Comparison of ENCODE assay signal across 13 mouse cellular contexts in genomic region chr1:181000501-181001092, GRCm38 (mm10). TPM values are rescaled to one million over a fixed set of nuclear protein-coding genes. Genes with fewer than 3 reads are reported as not detected.
DNase-seq lines count a peak whose midpoint lies in the region; ATAC-seq and TF ChIP-seq lines count a peak whose summit lies in the region.
"Had no signal": no experiment of that assay in that cellular context is flagged by ENCODE, and none has a peak within 500 bp of the region (broad histone marks: within the 10 kb centered on the region; RNA-seq: fewer than 3 reads in every experiment).

No protein-coding gene starts in this region.

- H3K4me1 ChIP-seq in midbrain, embryonic 11.5 days (ENCODE audit: control insufficient read depth, insufficient read depth, low read length): peaks cover 2% of the 10 kb centered on the region; the same call in 1 of the 2 replicates
- no peaks in the 10 kb centered on the region; the same call in 1 of the 2 replicates for H3K4me1 ChIP-seq in midbrain, embryonic 15.5 days
- peaks cover 22% of the 10 kb centered on the region for H3K4me1 ChIP-seq in kidney, embryonic 15.5 days
- peaks cover 12% of the 10 kb centered on the region for H3K4me1 ChIP-seq in neural tube, embryonic 13.5 days (replicated peaks)
- 0 out of 2 replicates have a peak, but pooled peaks cover 2% of the 10 kb centered on the region for H3K4me1 ChIP-seq in lung, adult 2 months (ENCODE audit: control insufficient read depth, insufficient read depth, low read length)
- H3K4me1 ChIP-seq: forebrain, embryonic 13.5 days had no signal

- ATAC-seq in midbrain, embryonic 11.5 days (ENCODE audit: low FRiP score): no peak
- no peak for ATAC-seq in midbrain, embryonic 15.5 days (replicated peaks)
- ATAC-seq in kidney, embryonic 15.5 days (replicated peaks; ENCODE audit: low FRiP score): peak; percentile 87
- no peak for ATAC-seq in neural tube, embryonic 13.5 days (ENCODE audit: low read depth)
- ATAC-seq: forebrain, embryonic 13.5 days had no signal

- no peak overlapping the region for H3K9ac ChIP-seq in midbrain, embryonic 11.5 days (ENCODE audit: low read length)
- H3K9ac ChIP-seq in midbrain, embryonic 15.5 days: no peak overlapping the region
- no peak overlapping the region for H3K9ac ChIP-seq in kidney, embryonic 15.5 days
- 0 out of 2 replicates have a peak overlapping the region, but pooled peaks have one; percentile 17 for H3K9ac ChIP-seq in neural tube, embryonic 13.5 days
- H3K9ac ChIP-seq: forebrain, embryonic 13.5 days had no signal

- H3K27me3 ChIP-seq in midbrain, embryonic 11.5 days (ENCODE audit: control insufficient read depth, insufficient read depth, low read length): no peaks in the 10 kb centered on the region
- no peaks in the 10 kb centered on the region for H3K27me3 ChIP-seq in midbrain, embryonic 15.5 days (replicated peaks)
- H3K27me3 ChIP-seq in kidney, embryonic 15.5 days: no peaks in the 10 kb centered on the region
- H3K27me3 ChIP-seq in neural tube, embryonic 13.5 days: no peaks in the 10 kb centered on the region
- H3K27me3 ChIP-seq: forebrain, embryonic 13.5 days had no signal

- no peak overlapping the region for H3K27ac ChIP-seq in midbrain, embryonic 11.5 days (ENCODE audit: low read depth, low read length)
- H3K27ac ChIP-seq in midbrain, embryonic 15.5 days: no peak overlapping the region
- peak overlapping the region; percentile 46 for H3K27ac ChIP-seq in kidney, embryonic 15.5 days
- H3K27ac ChIP-seq in neural tube, embryonic 13.5 days (replicated peaks): no peak overlapping the region
- H3K27ac ChIP-seq: forebrain, embryonic 13.5 days had no signal

- H3K4me2 ChIP-seq in midbrain, embryonic 11.5 days: no peak overlapping the region
- no peak overlapping the region for H3K4me2 ChIP-seq in midbrain, embryonic 15.5 days
- no peak overlapping the region for H3K4me2 ChIP-seq in kidney, embryonic 15.5 days
- no peak overlapping the region for H3K4me2 ChIP-seq in neural tube, embryonic 13.5 days
- H3K4me2 ChIP-seq: forebrain, embryonic 13.5 days had no signal

- 67% methylated on average over 10 of the region's 10 CpGs for WGBS in midbrain, embryonic 11.5 days
- WGBS in midbrain, embryonic 15.5 days: 41% methylated on average over 10 of the region's 10 CpGs
- 7% methylated on average over 10 of the region's 10 CpGs for WGBS in kidney, embryonic 15.5 days
- WGBS in neural tube, embryonic 13.5 days: 28% methylated on average over 10 of the region's 10 CpGs
- 43% methylated on average over 10 of the region's 10 CpGs for WGBS in lung, adult 2 months

- no peak for TF ChIP-seq POLR2A in lung, adult 2 months (IDR thresholded peaks at IDR 0.05; ENCODE audit: borderline replicate concordance, extremely low read depth, low read depth, low read length)

- no peaks in the 10 kb centered on the region for H3K9me3 ChIP-seq in midbrain, embryonic 11.5 days (ENCODE audit: control insufficient read depth, low read length)
- H3K9me3 ChIP-seq in midbrain, embryonic 15.5 days: no peaks in the 10 kb centered on the region
- H3K9me3 ChIP-seq in kidney, embryonic 15.5 days (replicated peaks): no peaks in the 10 kb centered on the region
- no peaks in the 10 kb centered on the region for H3K9me3 ChIP-seq in neural tube, embryonic 13.5 days
- H3K9me3 ChIP-seq: forebrain, embryonic 13.5 days; G1E had no signal

- TF ChIP-seq CTCF in lung, adult 2 months (IDR thresholded peaks at IDR 0.05; ENCODE audit: insufficient read depth, low read length): no peak

- DNase-seq in midbrain, embryonic 11.5 days (ENCODE audit: low spot score, missing footprints): peak; percentile 78
- DNase-seq in embryo, embryonic 11 days: peak; percentile 58
- DNase-seq in urinary bladder, postnatal 25 days (ENCODE audit: low spot score): no peak
- no peak for DNase-seq in urinary bladder, postnatal 14 days (ENCODE audit: low spot score)
- DNase-seq in lung, adult 2 months: no peak
- DNase-seq: heart, postnatal 4 days; lung, postnatal 10 days; thymus, adult 2 months had no signal

- H3K36me3 ChIP-seq in midbrain, embryonic 11.5 days (ENCODE audit: control insufficient read depth, insufficient read depth, low read length): no peaks in the 10 kb centered on the region
- H3K36me3 ChIP-seq in midbrain, embryonic 15.5 days (replicated peaks): no peaks in the 10 kb centered on the region
- H3K36me3 ChIP-seq in kidney, embryonic 15.5 days: no peaks in the 10 kb centered on the region
- no peaks in the 10 kb centered on the region for H3K36me3 ChIP-seq in neural tube, embryonic 13.5 days
- H3K36me3 ChIP-seq: G1E had no signal

- no peak overlapping the region for H3K4me3 ChIP-seq in midbrain, embryonic 11.5 days (ENCODE audit: low read depth, low read length)
- no peak overlapping the region for H3K4me3 ChIP-seq in midbrain, embryonic 15.5 days
- H3K4me3 ChIP-seq in kidney, embryonic 15.5 days (replicated peaks): no peak overlapping the region
- no peak overlapping the region for H3K4me3 ChIP-seq in neural tube, embryonic 13.5 days
- no peak overlapping the region for H3K4me3 ChIP-seq in lung, adult 2 months (replicated peaks; ENCODE audit: extremely low read depth, low read depth, low read length)
- H3K4me3 ChIP-seq: forebrain, embryonic 13.5 days had no signal

RNA-seq across cellular contexts. Expression of gene Ephx1, which starts 20.1 kb away (rescaled TPM):
- polyA plus RNA-seq in midbrain, embryonic 11.5 days (2014; fragmentation: Nextera tagmentation; extraction: Ambion mirVana): 0.87 and 1.6 TPM in 2 replicates
- polyA plus RNA-seq in midbrain, embryonic 15.5 days (2015; fragmentation: Nextera tagmentation; extraction: Ambion mirVana): 5.9 and 6.0 TPM in 2 replicates
- 5.7 and 5.8 TPM in 2 replicates for polyA plus RNA-seq in kidney, embryonic 15.5 days (2015; fragmentation: Nextera tagmentation; extraction: Ambion mirVana)
- 4.8 and 6.0 TPM in 2 replicates for polyA plus RNA-seq in neural tube, embryonic 13.5 days (2015; fragmentation: Nextera tagmentation; extraction: Ambion mirVana)
- polyA plus RNA-seq in lung, adult 2 months (2012; rRNA removed): 116 and 142 TPM in 2 replicates
- polyA plus RNA-seq: G1E had no signal

RNA-seq across cellular contexts. Expression of gene 9130409I23Rik, which starts 50.4 kb away (rescaled TPM):
- polyA plus RNA-seq in midbrain, embryonic 11.5 days (2014; fragmentation: Nextera tagmentation; extraction: Ambion mirVana): 0.08 TPM in 1 of 2 replicates, not detected in the other
- not detected in 2 replicates for polyA plus RNA-seq in midbrain, embryonic 15.5 days (2015; fragmentation: Nextera tagmentation; extraction: Ambion mirVana)
- polyA plus RNA-seq in kidney, embryonic 15.5 days (2015; fragmentation: Nextera tagmentation; extraction: Ambion mirVana): not detected in 2 replicates
- polyA plus RNA-seq in neural tube, embryonic 13.5 days (2015; fragmentation: Nextera tagmentation; extraction: Ambion mirVana): not detected in 2 replicates
- polyA plus RNA-seq in lung, adult 2 months (2012; rRNA removed): not detected in 2 replicates
- polyA plus RNA-seq: forebrain, embryonic 13.5 days; G1E had no signal

RNA-seq across cellular contexts. Expression of gene Tmem63a, which starts 58.5 kb away (rescaled TPM):
- polyA plus RNA-seq in midbrain, embryonic 11.5 days (2014; fragmentation: Nextera tagmentation; extraction: Ambion mirVana): 2.4 and 2.5 TPM in 2 replicates
- polyA plus RNA-seq in midbrain, embryonic 15.5 days (2015; fragmentation: Nextera tagmentation; extraction: Ambion mirVana): 1.4 and 1.8 TPM in 2 replicates
- polyA plus RNA-seq in kidney, embryonic 15.5 days (2015; fragmentation: Nextera tagmentation; extraction: Ambion mirVana): 10.2 and 12.5 TPM in 2 replicates
- polyA plus RNA-seq in neural tube, embryonic 13.5 days (2015; fragmentation: Nextera tagmentation; extraction: Ambion mirVana): 2.0 and 3.2 TPM in 2 replicates
- polyA plus RNA-seq in lung, adult 2 months (2012; rRNA removed): 70.4 and 81.7 TPM in 2 replicates

Comparison
In these comparisons a context has a peak if more than half of its experiments do, and no peak if none do; other contexts are left out.
1. DNase-seq: peak in midbrain, embryonic 11.5 days (single experiment) and embryo, embryonic 11 days (single experiment); none in urinary bladder, postnatal 25 days (single experiment), urinary bladder, postnatal 14 days (single experiment) and lung, adult 2 months (single experiment).
2. RNA of gene Ephx1, which starts 20.1 kb away (polyA plus RNA-seq): 116 to 142 TPM in lung, adult 2 months; 4.8 to 6.0 TPM in neural tube, embryonic 13.5 days, 5.9 to 6.0 TPM in midbrain, embryonic 15.5 days, 5.7 to 5.8 TPM in kidney, embryonic 15.5 days and 0.87 to 1.6 TPM in midbrain, embryonic 11.5 days; every median in the first group is over 10 times any median in the second.